Mouse (Mus musculus): ENCODE measurements around the gene Golt1b. TPM values are rescaled to one million over a fixed set of nuclear protein-coding genes. Genes with fewer than 3 reads are reported as not detected.

Golt1b gene
- polyA plus RNA-seq (2014; fragmentation: Nextera tagmentation; extraction: Ambion mirVana), result 92.3 and 108 TPM in 2 replicates

- peak; percentile 100 for ATAC-seq (ENCODE audit: low FRiP score, low TSS enrichment)
- H3K36me3 ChIP-seq (ENCODE audit: control insufficient read depth, insufficient read depth, low read length), result 0 out of 2 replicates have a peak, but pooled peaks cover 3% of the 10 kb centered on the region
- H3K9ac ChIP-seq (replicated peaks; ENCODE audit: low read length), result peak within 1 kb of the TSS; percentile 81
- peak; percentile 98 for DNase-seq
- H3K27ac ChIP-seq (replicated peaks; ENCODE audit: low read depth, low read length), result no peak within 1 kb of the TSS
- H3K4me1 ChIP-seq (ENCODE audit: control insufficient read depth, insufficient read depth, low read length), result peaks cover 18% of the 10 kb centered on the region; the same call in 1 of the 2 replicates
- H3K4me3 ChIP-seq (replicated peaks; ENCODE audit: low read depth, low read length), result peak within 1 kb of the TSS; percentile 99
- WGBS, result under 1% methylated on average over 82 of the region's 87 CpGs
- peak within 1 kb of the TSS; percentile 71 for H3K4me2 ChIP-seq (ENCODE audit: low read length)
- no peaks in the 10 kb centered on the region for H3K27me3 ChIP-seq (ENCODE audit: control insufficient read depth, insufficient read depth, low read length)
- H3K9me3 ChIP-seq (ENCODE audit: control insufficient read depth, low read length), result no peaks in the 10 kb centered on the region
These were observed at the start of gene Golt1b, which contains the start of gene Recql for GRCm38 (mm10) chr6:142387011-142387754. Golt1b (plus strand) TSS chr6:142387221. Recql (minus strand) TSS chr6:142387087.

GRCm38 (mm10) chr6:142338961-142339360, 48.1 kb upstream of the Golt1b start:
- 77% methylated on average over 2 of the region's 2 CpGs for WGBS

GRCm38 (mm10) chr6:142339576-142339975, 47.4 kb upstream of the Golt1b start:
- Histone ChIP-seq H3K4me1 (ENCODE audit: control insufficient read depth, insufficient read depth, low read length) (no peaks in the 10 kb centered on the region), H3K9ac (replicated peaks; ENCODE audit: low read length) (no peak overlapping the region), H3K36me3 (ENCODE audit: control insufficient read depth, insufficient read depth, low read length) (no peaks in the 10 kb centered on the region), H3K4me2 (ENCODE audit: low read length) (no peak overlapping the region), H3K27ac (replicated peaks; ENCODE audit: low read depth, low read length) (no peak overlapping the region), H3K9me3 (ENCODE audit: control insufficient read depth, low read length) (no peaks in the 10 kb centered on the region), H3K27me3 (ENCODE audit: control insufficient read depth, insufficient read depth, low read length) (no peaks in the 10 kb centered on the region), H3K4me3 (replicated peaks; ENCODE audit: low read depth, low read length) (no peak overlapping the region)
- ATAC-seq (ENCODE audit: low FRiP score, low TSS enrichment) (no peak), DNase-seq (no peak)
- WGBS, result 66% methylated on average over 2 of the region's 2 CpGs

More at GRCm38 (mm10) chr6:142338961-142339360, 48.1 kb upstream of the Golt1b start:
- DNase-seq, result no peak
- Histone ChIP-seq H3K4me3 (replicated peaks; ENCODE audit: low read depth, low read length) (no peak overlapping the region), H3K4me2 (ENCODE audit: low read length) (no peak overlapping the region), H3K4me1 (ENCODE audit: control insufficient read depth, insufficient read depth, low read length) (no peaks in the 10 kb centered on the region), H3K9me3 (ENCODE audit: control insufficient read depth, low read length) (no peaks in the 10 kb centered on the region), H3K27ac (replicated peaks; ENCODE audit: low read depth, low read length) (no peak overlapping the region), H3K9ac (replicated peaks; ENCODE audit: low read length) (no peak overlapping the region), H3K27me3 (ENCODE audit: control insufficient read depth, insufficient read depth, low read length) (no peaks in the 10 kb centered on the region), H3K36me3 (ENCODE audit: control insufficient read depth, insufficient read depth, low read length) (no peaks in the 10 kb centered on the region)
- no peak for ATAC-seq (ENCODE audit: low FRiP score, low TSS enrichment)

- H3K9ac ChIP-seq (replicated peaks; ENCODE audit: low read length), result no peak overlapping the region
- DNase-seq (peak; percentile 74), ATAC-seq (ENCODE audit: low FRiP score, low TSS enrichment) (no peak)
- 83% methylated on average over 2 of the region's 2 CpGs for WGBS
- H3K27me3 ChIP-seq (ENCODE audit: control insufficient read depth, insufficient read depth, low read length), result no peaks in the 10 kb centered on the region
- no peaks in the 10 kb centered on the region for H3K9me3 ChIP-seq (ENCODE audit: control insufficient read depth, low read length)
- H3K27ac ChIP-seq (replicated peaks; ENCODE audit: low read depth, low read length), result no peak overlapping the region
- H3K36me3 ChIP-seq (ENCODE audit: control insufficient read depth, insufficient read depth, low read length), result peaks cover under 1% of the 10 kb centered on the region
- H3K4me2 ChIP-seq (ENCODE audit: low read length), result no peak overlapping the region
- H3K4me3 ChIP-seq (replicated peaks; ENCODE audit: low read depth, low read length), result no peak overlapping the region
- H3K4me1 ChIP-seq (ENCODE audit: control insufficient read depth, insufficient read depth, low read length), result peaks cover 4% of the 10 kb centered on the region; the same call in 1 of the 2 replicates
These were observed 43.5 kb upstream of the Golt1b start for GRCm38 (mm10) chr6:142343561-142343960.

- Histone ChIP-seq H3K4me1 (ENCODE audit: control insufficient read depth, insufficient read depth, low read length) (peaks cover 4% of the 10 kb centered on the region; the same call in 1 of the 2 replicates), H3K27me3 (ENCODE audit: control insufficient read depth, insufficient read depth, low read length) (no peaks in the 10 kb centered on the region), H3K4me3 (replicated peaks; ENCODE audit: low read depth, low read length) (peak within 1 kb of the TSS; percentile 74), H3K4me2 (ENCODE audit: low read length) (peak within 1 kb of the TSS; percentile 67), H3K27ac (replicated peaks; ENCODE audit: low read depth, low read length) (peak within 1 kb of the TSS; percentile 78), H3K36me3 (ENCODE audit: control insufficient read depth, insufficient read depth, low read length) (peaks cover 18% of the 10 kb centered on the region), H3K9ac (replicated peaks; ENCODE audit: low read length) (peak within 1 kb of the TSS; percentile 57), H3K9me3 (ENCODE audit: control insufficient read depth, low read length) (no peaks in the 10 kb centered on the region)
- WGBS, result under 1% methylated on average over 48 of the region's 48 CpGs
- ATAC-seq (ENCODE audit: low FRiP score, low TSS enrichment) (peak; percentile 93), DNase-seq (peak; percentile 97)
These were observed 41.5 kb upstream of the Golt1b start, which contains the start of gene Pyroxd1 for GRCm38 (mm10) chr6:142345440-142346038. Pyroxd1 (plus strand) TSS chr6:142345654.

- Histone ChIP-seq H3K27me3 (ENCODE audit: control insufficient read depth, insufficient read depth, low read length) (no peaks in the 10 kb centered on the region), H3K4me2 (ENCODE audit: low read length) (peak overlapping the region; percentile 67), H3K4me1 (ENCODE audit: control insufficient read depth, insufficient read depth, low read length) (peaks cover 4% of the 10 kb centered on the region; the same call in 1 of the 2 replicates), H3K36me3 (ENCODE audit: control insufficient read depth, insufficient read depth, low read length) (peaks cover 26% of the 10 kb centered on the region), H3K4me3 (replicated peaks; ENCODE audit: low read depth, low read length) (peak overlapping the region; percentile 74), H3K27ac (replicated peaks; ENCODE audit: low read depth, low read length) (no peak overlapping the region; the same call in 1 of the 2 replicates), H3K9me3 (ENCODE audit: control insufficient read depth, low read length) (no peaks in the 10 kb centered on the region), H3K9ac (replicated peaks; ENCODE audit: low read length) (peak overlapping the region; percentile 57)
- 63% methylated on average over 12 of the region's 12 CpGs for WGBS
- ATAC-seq (ENCODE audit: low FRiP score, low TSS enrichment) (no peak), DNase-seq (no peak)
These were observed 40.6 kb upstream of the Golt1b start for GRCm38 (mm10) chr6:142346181-142347110.

- Histone ChIP-seq H3K27me3 (ENCODE audit: control insufficient read depth, insufficient read depth, low read length) (no peaks in the 10 kb centered on the region), H3K27ac (replicated peaks; ENCODE audit: low read depth, low read length) (no peak overlapping the region), H3K4me1 (ENCODE audit: control insufficient read depth, insufficient read depth, low read length) (peaks cover 4% of the 10 kb centered on the region; the same call in 1 of the 2 replicates), H3K4me3 (replicated peaks; ENCODE audit: low read depth, low read length) (no peak overlapping the region), H3K9ac (replicated peaks; ENCODE audit: low read length) (no peak overlapping the region), H3K4me2 (ENCODE audit: low read length) (no peak overlapping the region), H3K9me3 (ENCODE audit: control insufficient read depth, low read length) (no peaks in the 10 kb centered on the region), H3K36me3 (ENCODE audit: control insufficient read depth, insufficient read depth, low read length) (peaks cover 38% of the 10 kb centered on the region)
- DNase-seq (no peak), ATAC-seq (ENCODE audit: low FRiP score, low TSS enrichment) (no peak)
- 81% methylated on average over 11 of the region's 11 CpGs for WGBS
These were observed 39.3 kb upstream of the Golt1b start for GRCm38 (mm10) chr6:142347431-142348385.
